Mouse (Mus musculus) embryonic facial prominence, embryonic 10.5 days (tissue): ENCODE measurements at regions not wholly inside any gene's neighbourhood (a gene's known extent, or its start where the extent isn't known, plus 50 kb on each side); places are given as distances from the start of the nearest gene placed in this dataset.
"Not testable (repeated sequence)": the region's sequence is repeated elsewhere in the genome, so short reads cannot be mapped to it uniquely, and the experiment has no call there.

Experiments
- DNase-seq: peaks from one replicate; pipeline ENCODE4 v3.0.0-alpha.2; 2017; ENCODE audit warnings: low spot score
- H3K27ac ChIP-seq: fragments of 300-500 bp; sonication (generic); replicated peaks from 2 replicates; pipeline ENCODE4 v1.5.1; 2016; ENCODE audit warnings: mild to moderate bottlenecking
- H3K27me3 ChIP-seq: fragments of 300-500 bp; sonication (generic); replicated peaks from 2 replicates; pipeline ENCODE4 v1.6.1; 2016; ENCODE audit warnings: low read depth, mild to moderate bottlenecking; ENCODE audit not compliant: poor library complexity, severe bottlenecking
- H3K36me3 ChIP-seq: fragments of 300-500 bp; sonication (generic); replicated peaks from 2 replicates; pipeline ENCODE4 v1.6.1; 2016; ENCODE audit warnings: mild to moderate bottlenecking, moderate library complexity
- H3K4me1 ChIP-seq: fragments of 300-500 bp; sonication (generic); 2 replicates; pipeline ENCODE4 v1.6.1; 2016
- H3K4me3 ChIP-seq: fragments of 300-500 bp; sonication (generic); 2 replicates; pipeline ENCODE4 v1.5.1; 2016; ENCODE audit warnings: mild to moderate bottlenecking, moderate library complexity
- H3K9me3 ChIP-seq: fragments of 300-500 bp; sonication (generic); 2 replicates; pipeline ENCODE4 v1.6.1; 2016; ENCODE audit warnings: mild to moderate bottlenecking
- WGBS: fragments of 180-500 bp; shearing (Covaris S2); methylation state at CpG from one replicate; pipeline ENCODE4 v1.1.7; 2016; 5-methylcytosine and 5-hydroxymethylcytosine counted together

- H3K4me1 ChIP-seq, H3K36me3 ChIP-seq, DNase-seq, H3K4me3 ChIP-seq, H3K27ac ChIP-seq, H3K9me3 ChIP-seq, H3K27me3 ChIP-seq: not testable (repeated sequence)
- 83% methylated on average over 5 of the region's 5 CpGs for WGBS
Observed at GRCm38 (mm10) chr6:64948839-64949238, 93.5 kb upstream of the Smarcad1 start.

DNA sequence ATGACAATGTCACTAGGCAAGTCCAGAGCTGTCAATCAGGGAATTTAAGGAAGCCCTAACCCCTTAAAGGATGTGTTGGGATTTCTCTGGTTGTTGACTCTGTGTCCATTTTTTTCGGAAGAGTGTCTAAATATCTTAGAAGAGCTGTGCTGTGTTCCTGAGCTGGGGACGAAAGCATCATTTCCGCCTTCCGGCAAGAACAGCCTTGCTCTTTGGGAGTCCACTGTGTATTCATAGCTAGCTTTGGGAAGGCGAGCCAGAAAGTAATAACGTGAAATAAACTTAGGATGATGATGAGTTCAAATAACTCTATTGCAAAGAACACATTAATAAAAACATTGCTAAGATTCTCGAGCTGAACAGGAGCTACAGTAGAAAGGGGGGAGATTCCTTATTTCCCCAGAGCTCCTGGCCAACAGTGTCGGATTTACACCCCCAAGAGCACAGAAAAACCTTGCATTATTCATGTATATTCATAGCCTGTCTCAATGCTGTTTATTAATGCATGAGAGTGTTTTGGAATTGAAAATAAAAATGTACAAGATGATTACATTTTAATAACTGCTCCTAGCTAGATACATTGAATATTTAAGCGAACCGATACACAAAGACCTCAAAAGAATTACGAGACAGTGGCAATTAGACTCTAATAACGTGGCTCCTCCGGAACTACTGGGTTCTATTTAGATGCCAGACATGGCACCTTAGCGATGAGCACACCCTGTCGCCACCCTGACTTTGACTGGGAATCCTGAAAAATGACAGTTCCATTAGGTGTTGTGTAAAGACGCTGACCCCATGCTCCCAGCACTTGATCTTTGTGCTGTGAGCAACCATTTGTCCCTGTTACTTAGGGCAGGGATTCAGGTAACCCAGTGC, 80.5 kb upstream of the Smarcad1 start:
- DNase-seq: no peak
- Histone ChIP-seq H3K27ac (no peak overlapping the region), H3K4me3 (no peak overlapping the region), H3K4me1 (no peaks in the 10 kb centered on the region), H3K9me3 (no peaks in the 10 kb centered on the region), H3K27me3 (no peaks in the 10 kb centered on the region), H3K36me3 (no peaks in the 10 kb centered on the region)
- WGBS: 74% methylated on average over 16 of the region's 16 CpGs

- no peaks in the 10 kb centered on the region for H3K36me3 ChIP-seq
- no peak for DNase-seq
- H3K9me3 ChIP-seq: no peaks in the 10 kb centered on the region
- no peak overlapping the region for H3K27ac ChIP-seq
- 70% methylated on average over 5 of the region's 5 CpGs for WGBS
- no peaks in the 10 kb centered on the region for H3K27me3 ChIP-seq
- no peak overlapping the region for H3K4me3 ChIP-seq
- no peaks in the 10 kb centered on the region for H3K4me1 ChIP-seq
Observed at GRCm38 (mm10) chr6:64962612-64963011, 79.8 kb upstream of the Smarcad1 start.

GRCm38 (mm10) chr6:64964664-64965063, 77.7 kb upstream of the Smarcad1 start:
- H3K4me3 ChIP-seq: no peak overlapping the region
- H3K27me3 ChIP-seq: no peaks in the 10 kb centered on the region
- no peaks in the 10 kb centered on the region for H3K36me3 ChIP-seq
- H3K27ac ChIP-seq: no peak overlapping the region
- H3K4me1 ChIP-seq: no peaks in the 10 kb centered on the region
- no peaks in the 10 kb centered on the region for H3K9me3 ChIP-seq
- 88% methylated on average over 6 of the region's 6 CpGs for WGBS
- DNase-seq: no peak

- WGBS: 88% methylated on average over 1 of the region's 1 CpGs
- Histone ChIP-seq H3K27ac (no peak overlapping the region), H3K27me3 (no peaks in the 10 kb centered on the region), H3K36me3 (no peaks in the 10 kb centered on the region), H3K4me3 (no peak overlapping the region), H3K4me1 (no peaks in the 10 kb centered on the region), H3K9me3 (no peaks in the 10 kb centered on the region)
- no peak for DNase-seq
Observed at GRCm38 (mm10) chr6:64965203-64965602, 77.2 kb upstream of the Smarcad1 start.

DNA sequence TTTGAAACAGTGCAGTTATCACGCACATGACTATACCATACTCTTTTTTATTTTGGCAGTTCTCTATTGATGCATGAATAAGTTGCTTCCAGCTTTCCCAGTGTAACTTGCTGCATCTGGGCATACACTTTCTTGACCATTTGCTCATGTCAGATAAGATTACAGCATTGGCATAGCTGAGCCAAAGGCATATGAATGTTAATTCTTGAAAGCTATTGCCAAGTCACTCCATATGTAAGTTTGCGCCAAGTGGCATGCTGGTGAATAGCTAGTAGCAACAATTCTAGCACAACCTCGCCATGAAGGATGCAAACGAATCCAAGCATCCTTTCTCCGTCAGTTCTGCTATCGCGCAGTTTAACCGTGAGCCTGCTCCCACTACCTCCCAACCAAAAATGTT, 72.2 kb upstream of the Smarcad1 start:
- no peak for DNase-seq
- Histone ChIP-seq H3K27me3 (no peaks in the 10 kb centered on the region), H3K4me1 (no peaks in the 10 kb centered on the region), H3K9me3 (no peaks in the 10 kb centered on the region), H3K36me3 (no peaks in the 10 kb centered on the region), H3K27ac (no peak overlapping the region), H3K4me3 (no peak overlapping the region)
- WGBS: 86% methylated on average over 8 of the region's 8 CpGs

DNA sequence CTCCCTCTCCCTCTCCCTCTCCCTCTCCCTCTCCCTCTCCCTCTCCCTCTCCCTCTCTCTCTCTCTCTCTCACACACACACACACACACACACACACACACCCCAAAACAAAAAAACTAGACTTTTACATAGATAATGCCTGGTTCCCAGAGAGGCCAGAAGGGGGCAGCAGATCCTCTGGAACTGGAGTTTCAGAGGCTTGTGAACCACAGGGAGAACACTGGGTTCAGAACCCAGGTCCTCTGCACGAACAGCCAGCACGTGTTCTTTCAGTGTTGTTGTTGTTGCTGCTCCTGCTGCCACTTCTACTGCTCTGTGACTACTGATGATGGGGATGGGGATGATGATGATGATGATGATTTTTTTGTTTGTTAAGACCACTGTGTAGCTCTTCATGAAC, 68.4 kb upstream of the Smarcad1 start:
- peak; percentile 42 for DNase-seq
- Histone ChIP-seq H3K27me3 (no peaks in the 10 kb centered on the region), H3K9me3 (no peaks in the 10 kb centered on the region), H3K4me3 (no peak overlapping the region), H3K27ac (no peak overlapping the region), H3K4me1 (no peaks in the 10 kb centered on the region), H3K36me3 (no peaks in the 10 kb centered on the region)
- 47% methylated on average over 2 of the region's 2 CpGs for WGBS

DNA sequence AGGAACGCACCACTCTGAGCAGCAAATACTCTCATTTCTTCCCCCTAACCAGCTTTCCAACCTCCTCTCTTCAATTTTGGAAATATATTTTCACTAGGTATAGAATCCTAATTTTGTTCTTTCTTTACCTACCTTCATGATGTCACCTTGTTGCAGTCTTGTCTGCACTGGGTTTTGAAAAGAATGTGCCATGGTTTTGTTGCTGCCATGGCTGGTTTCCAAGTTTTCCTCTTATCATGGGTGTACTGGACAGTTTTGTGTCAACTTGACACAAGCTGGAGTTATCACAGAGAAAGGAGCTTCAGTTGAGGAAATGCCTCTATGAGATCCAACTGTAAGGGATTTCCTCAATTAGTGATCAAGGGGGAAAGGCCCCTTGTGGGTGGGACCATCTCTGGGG, 67.9 kb upstream of the Smarcad1 start:
- not testable (repeated sequence) for H3K27me3 ChIP-seq, H3K36me3 ChIP-seq, H3K4me1 ChIP-seq, H3K9me3 ChIP-seq, H3K4me3 ChIP-seq, H3K27ac ChIP-seq, DNase-seq
- 95% methylated on average over 1 of the region's 1 CpGs for WGBS

DNA sequence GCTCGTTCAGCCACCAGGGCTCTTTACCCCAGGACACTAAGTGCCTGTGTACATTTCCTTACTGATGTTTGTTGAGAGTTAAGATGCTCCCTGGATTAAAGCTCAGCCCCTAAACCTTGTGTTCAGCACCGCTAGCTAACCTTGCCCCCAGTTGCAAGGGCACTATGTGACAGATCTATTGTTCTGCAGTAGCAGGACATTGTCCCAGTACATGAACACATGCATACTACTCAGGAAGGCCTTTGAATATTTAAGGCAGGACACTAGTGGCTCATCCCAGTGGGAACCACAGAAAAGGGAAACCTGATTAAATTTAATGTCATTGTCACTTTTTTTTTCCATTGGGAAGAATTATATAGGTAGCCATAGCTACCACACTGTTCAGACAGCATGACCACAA, 60.3 kb upstream of the Smarcad1 start:
- 47% methylated on average over 2 of the region's 2 CpGs for WGBS
- Histone ChIP-seq H3K27ac (no peak overlapping the region), H3K36me3 (no peaks in the 10 kb centered on the region), H3K9me3 (no peaks in the 10 kb centered on the region), H3K27me3 (no peaks in the 10 kb centered on the region), H3K4me3 (no peak overlapping the region), H3K4me1 (no peaks in the 10 kb centered on the region)
- DNase-seq: no peak
